Mouse (Mus musculus) midbrain, embryonic 16.5 days (tissue): Measurements from ENCODE around the gene Hnf4a. TPM values are rescaled to one million over a fixed set of nuclear protein-coding genes. Genes with fewer than 3 reads are reported as not detected.

Experiments used
- ATAC-seq: fragments of 200-750 bp; cut with Nextera tagmentation; 2 replicates; pipeline ENCODE4 v1.8.0; 2017; ENCODE audit warnings: moderate TSS enrichment
- H3K27ac ChIP-seq: fragments of 300-500 bp; sonication (generic); 2 replicates; pipeline ENCODE4 v1.5.1; 2014; ENCODE audit warnings: mild to moderate bottlenecking, low read length, mixed read lengths
- H3K27me3 ChIP-seq: fragments of 300-500 bp; sonication (generic); 2 replicates; pipeline ENCODE4 v1.6.1; 2014; ENCODE audit warnings: low read depth, low read length, mixed read lengths; ENCODE audit not compliant: control insufficient read depth, insufficient read depth
- H3K36me3 ChIP-seq: fragments of 300-500 bp; sonication (generic); 2 replicates; pipeline ENCODE4 v1.6.1; 2014; ENCODE audit warnings: mild to moderate bottlenecking, low read length, moderate library complexity, mixed read lengths; ENCODE audit not compliant: control insufficient read depth, insufficient read depth
- H3K4me1 ChIP-seq: fragments of 300-500 bp; sonication (generic); 2 replicates; pipeline ENCODE4 v1.6.1; 2014; ENCODE audit warnings: mild to moderate bottlenecking, low read length, mixed read lengths; ENCODE audit not compliant: control insufficient read depth, insufficient read depth
- H3K4me2 ChIP-seq: fragments of 300-500 bp; sonication (generic); 2 replicates; pipeline ENCODE4 v1.6.1; 2014; ENCODE audit warnings: mild to moderate bottlenecking, low read length, mixed read lengths
- H3K4me3 ChIP-seq: fragments of 300-500 bp; sonication (generic); 2 replicates; pipeline ENCODE4 v1.5.1; 2014; ENCODE audit warnings: low read depth, mild to moderate bottlenecking, low read length, moderate library complexity, mixed read lengths
- H3K9ac ChIP-seq: fragments of 300-500 bp; sonication (generic); 2 replicates; pipeline ENCODE4 v1.6.1; 2014; ENCODE audit warnings: low read depth, low read length, mixed read lengths
- H3K9me3 ChIP-seq: fragments of 300-500 bp; sonication (generic); replicated peaks from 2 replicates; pipeline ENCODE4 v1.6.1; 2014; ENCODE audit warnings: mild to moderate bottlenecking, low read length, mixed read lengths; ENCODE audit not compliant: control insufficient read depth, poor library complexity, severe bottlenecking
- WGBS: fragments of 180-500 bp; shearing (Covaris S2); extraction: QIAGEN DNeasy Blood & Tissue Kit; methylation state at CpG from one replicate; pipeline ENCODE4 v1.1.7; 2014; 5-methylcytosine and 5-hydroxymethylcytosine counted together
- polyA plus RNA-seq: library from polyadenylated mRNA; unstranded; fragments of >200 nt; fragmentation: Nextera tagmentation; extraction: Ambion mirVana; gene quantifications from 2 replicates; pipeline ENCODE4 v1.2.1, GENCODE M21; 2015

Hnf4a gene
- polyA plus RNA-seq, 1 experiment from 2014 or later, result not detected

DNA sequence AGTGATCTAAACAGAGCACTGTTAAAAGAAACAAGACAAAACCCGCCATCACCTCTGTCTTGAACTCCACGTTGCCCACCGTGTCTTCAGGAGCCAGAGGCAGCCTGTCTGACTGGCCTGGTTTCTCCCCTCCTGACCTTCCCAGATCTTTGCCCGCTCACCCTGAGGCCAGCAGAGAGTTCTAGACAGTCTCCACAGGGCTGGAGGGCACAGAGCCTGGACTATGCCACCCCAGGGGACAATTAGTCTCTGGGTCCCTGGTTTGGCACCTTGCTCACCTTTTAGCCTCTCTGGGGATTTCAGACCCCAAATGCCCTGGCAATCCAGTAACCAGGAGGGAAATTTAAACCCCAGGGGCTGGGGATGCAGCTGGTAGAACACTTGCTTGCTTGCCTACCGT, 30.8 kb downstream of the Hnf4a start:
- Histone ChIP-seq H3K27ac (no peak overlapping the region), H3K4me2 (no peak overlapping the region), H3K9me3 (no peaks in the 10 kb centered on the region), H3K27me3 (no peaks in the 10 kb centered on the region), H3K9ac (no peak overlapping the region), H3K4me1 (peaks cover 4% of the 10 kb centered on the region; the same call in 1 of the 2 replicates), H3K36me3 (no peaks in the 10 kb centered on the region), H3K4me3 (no peak overlapping the region)
- ATAC-seq, result no peak
- 85% methylated on average over 5 of the region's 5 CpGs for WGBS

GRCm38 (mm10) chr2:163538410-163538809, 31.8 kb downstream of the Hnf4a start:
- 80% methylated on average over 2 of the region's 2 CpGs for WGBS
- Histone ChIP-seq H3K4me2 (no peak overlapping the region), H3K27me3 (no peaks in the 10 kb centered on the region), H3K9ac (no peak overlapping the region), H3K4me1 (peaks cover 4% of the 10 kb centered on the region; the same call in 1 of the 2 replicates), H3K36me3 (no peaks in the 10 kb centered on the region), H3K4me3 (no peak overlapping the region), H3K27ac (no peak overlapping the region), H3K9me3 (no peaks in the 10 kb centered on the region)
- no peak for ATAC-seq

- no peaks in the 10 kb centered on the region for H3K36me3 ChIP-seq
- H3K4me1 ChIP-seq, result peaks cover 4% of the 10 kb centered on the region; the same call in 1 of the 2 replicates
- no peak overlapping the region for H3K9ac ChIP-seq
- no peak overlapping the region for H3K27ac ChIP-seq
- no peak overlapping the region for H3K4me3 ChIP-seq
- no peaks in the 10 kb centered on the region for H3K9me3 ChIP-seq
- H3K4me2 ChIP-seq, result no peak overlapping the region
- no peaks in the 10 kb centered on the region for H3K27me3 ChIP-seq
- WGBS, result 78% methylated on average over 13 of the region's 13 CpGs
- no peak for ATAC-seq
These were observed 32.9 kb downstream of the Hnf4a start for GRCm38 (mm10) chr2:163539321-163540040.

DNA sequence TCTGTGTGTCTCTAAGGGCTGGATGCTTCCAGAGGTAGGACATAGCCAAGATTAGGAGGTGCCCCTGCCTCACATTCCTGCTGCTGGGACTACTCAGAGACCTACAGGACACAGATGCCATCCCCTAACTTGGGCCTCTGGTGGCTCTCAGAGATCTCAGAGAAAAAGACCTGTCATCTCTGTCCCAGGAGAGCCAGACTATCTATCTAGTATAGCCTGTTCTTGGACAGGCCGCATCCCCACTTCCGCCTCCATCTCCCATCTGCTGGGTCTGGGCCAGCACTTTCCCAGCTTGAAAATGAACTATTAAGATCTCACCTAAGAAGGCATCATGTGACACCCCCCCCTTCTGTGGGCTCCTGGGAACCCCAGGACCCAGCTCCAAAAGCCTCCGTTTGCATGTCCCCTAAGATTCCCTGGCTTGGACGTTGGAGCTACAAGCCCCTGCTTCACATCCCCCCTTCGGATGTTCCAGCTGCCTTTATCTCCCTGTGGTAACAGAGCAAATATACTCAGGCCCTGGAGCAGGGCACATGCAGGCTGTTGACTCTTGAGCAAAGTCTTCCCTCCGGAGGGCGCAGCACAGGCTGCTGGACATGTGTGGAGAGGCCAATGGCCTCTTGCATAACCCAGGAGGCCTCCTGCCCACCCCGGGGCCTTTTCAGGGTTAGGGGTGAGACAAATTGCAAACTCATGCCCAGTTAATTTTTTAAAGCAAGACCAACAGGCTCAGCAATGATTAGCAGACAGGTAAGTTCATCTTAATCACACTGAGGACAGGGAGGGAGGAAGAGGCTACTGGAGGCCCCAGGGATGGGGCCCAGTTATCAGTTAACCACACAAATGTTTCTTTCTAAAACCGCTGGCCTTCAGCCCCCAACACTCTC, 33.9 kb downstream of the Hnf4a start:
- Histone ChIP-seq H3K9me3 (no peaks in the 10 kb centered on the region), H3K9ac (no peak overlapping the region), H3K4me1 (no peaks in the 10 kb centered on the region), H3K4me2 (no peak overlapping the region), H3K4me3 (no peak overlapping the region), H3K36me3 (no peaks in the 10 kb centered on the region), H3K27me3 (no peaks in the 10 kb centered on the region), H3K27ac (no peak overlapping the region)
- ATAC-seq, result no peak
- 83% methylated on average over 9 of the region's 9 CpGs for WGBS

- Histone ChIP-seq H3K9ac (no peak overlapping the region), H3K27me3 (no peaks in the 10 kb centered on the region)
- 82% methylated on average over 9 of the region's 10 CpGs for WGBS
These were observed 35.1 kb downstream of the Hnf4a start for GRCm38 (mm10) chr2:163541568-163542182.

DNA sequence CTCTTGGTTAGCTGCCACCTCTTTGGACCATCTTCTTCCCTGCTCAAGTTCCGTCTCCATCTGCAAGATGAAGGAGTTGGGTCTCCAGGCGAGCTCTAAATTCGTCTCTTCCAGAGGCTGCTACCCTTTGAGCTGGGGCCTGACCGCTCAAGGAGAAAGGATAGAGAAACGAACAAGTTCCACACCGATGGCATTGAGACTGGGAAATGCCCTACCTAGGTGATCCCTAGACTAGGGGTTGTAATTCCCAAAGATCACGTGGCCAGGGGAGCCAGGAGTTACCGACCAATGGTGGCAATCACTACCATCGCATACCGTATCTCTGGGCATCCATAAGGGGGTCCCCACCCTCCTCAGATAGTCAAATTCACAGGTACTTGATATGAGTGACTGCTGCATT, 36.1 kb downstream of the Hnf4a start:
- no peaks in the 10 kb centered on the region for H3K27me3 ChIP-seq
- no peak for ATAC-seq
- WGBS, result 90% methylated on average over 10 of the region's 10 CpGs

More at GRCm38 (mm10) chr2:163541568-163542182, 35.1 kb downstream of the Hnf4a start:
- H3K36me3 ChIP-seq, result no peaks in the 10 kb centered on the region
- H3K4me1 ChIP-seq, result no peaks in the 10 kb centered on the region
- H3K4me3 ChIP-seq, result no peak overlapping the region
- H3K27ac ChIP-seq, result no peak overlapping the region
- H3K9me3 ChIP-seq, result no peaks in the 10 kb centered on the region
- ATAC-seq, result no peak
- H3K4me2 ChIP-seq, result no peak overlapping the region

GRCm38 (mm10) chr2:163546623-163547318, 40.2 kb downstream of the Hnf4a start:
- no peaks in the 10 kb centered on the region for H3K27me3 ChIP-seq
- 83% methylated on average over 14 of the region's 14 CpGs for WGBS
- H3K27ac ChIP-seq, result no peak overlapping the region
- no peak overlapping the region for H3K4me2 ChIP-seq
- ATAC-seq, result no peak
- H3K4me1 ChIP-seq, result no peaks in the 10 kb centered on the region
- H3K4me3 ChIP-seq, result no peak overlapping the region
- no peak overlapping the region for H3K9ac ChIP-seq
- H3K9me3 ChIP-seq, result no peaks in the 10 kb centered on the region
- H3K36me3 ChIP-seq, result no peaks in the 10 kb centered on the region

More for the DNA sequence above, 36.1 kb downstream of the Hnf4a start:
- Histone ChIP-seq H3K9me3 (no peaks in the 10 kb centered on the region), H3K36me3 (no peaks in the 10 kb centered on the region), H3K4me1 (no peaks in the 10 kb centered on the region), H3K4me2 (no peak overlapping the region), H3K4me3 (no peak overlapping the region), H3K27ac (no peak overlapping the region), H3K9ac (no peak overlapping the region)

GRCm38 (mm10) chr2:163548822-163549221, 42.2 kb downstream of the Hnf4a start:
- WGBS, result 75% methylated on average over 5 of the region's 6 CpGs
- Histone ChIP-seq H3K4me3 (no peak overlapping the region), H3K36me3 (no peaks in the 10 kb centered on the region), H3K27me3 (no peaks in the 10 kb centered on the region), H3K27ac (no peak overlapping the region), H3K4me1 (no peaks in the 10 kb centered on the region), H3K9me3 (no peaks in the 10 kb centered on the region), H3K4me2 (no peak overlapping the region), H3K9ac (no peak overlapping the region)
- no peak for ATAC-seq
